Mouse (Mus musculus) ovary, postnatal 36 days (tissue): ENCODE measurements around the gene Tmprss13.

Experiments
- DNase-seq: peaks from one replicate; pipeline ENCODE4 v3.0.0; 2022; ENCODE audit warnings: low spot score, mixed read lengths

Gene Tmprss13

GRCm38 (mm10) chr9:45337406-45337805 lies 18.5 kb downstream of the Tmprss13 start:
- DNase-seq, result no peak

GRCm38 (mm10) chr9:45343066-45343465 lies 24.2 kb downstream of the Tmprss13 start:
- DNase-seq, result no peak

- DNase-seq, result no peak
Observed at GRCm38 (mm10) chr9:45345516-45345915, 26.6 kb downstream of the Tmprss13 start.

GRCm38 (mm10) chr9:45346276-45346675 lies 27.4 kb downstream of the Tmprss13 start:
- no peak for DNase-seq

GRCm38 (mm10) chr9:45348560-45348959 lies 29.7 kb downstream of the Tmprss13 start:
- no peak for DNase-seq

GRCm38 (mm10) chr9:45349181-45349580 lies 30.3 kb downstream of the Tmprss13 start:
- no peak for DNase-seq

GRCm38 (mm10) chr9:45349851-45350250 lies 31.0 kb downstream of the Tmprss13 start:
- no peak for DNase-seq

GRCm38 (mm10) chr9:45355192-45355591 lies 36.3 kb downstream of the Tmprss13 start:
- DNase-seq, result no peak

GRCm38 (mm10) chr9:45358356-45358755 lies 39.5 kb downstream of the Tmprss13 start:
- no peak for DNase-seq

- no peak for DNase-seq
Observed at GRCm38 (mm10) chr9:45362051-45362461, 43.2 kb downstream of the Tmprss13 start.

- DNase-seq, result no peak
Observed at GRCm38 (mm10) chr9:45363639-45364214, 44.8 kb downstream of the Tmprss13 start.

GRCm38 (mm10) chr9:45367716-45368115 lies 48.8 kb downstream of the Tmprss13 start:
- no peak for DNase-seq

- no peak for DNase-seq
Observed at GRCm38 (mm10) chr9:45368341-45368901, 49.5 kb downstream of the Tmprss13 start.

- DNase-seq, result peak; percentile 68
Observed at GRCm38 (mm10) chr9:45370117-45370561, 51.2 kb downstream of the Tmprss13 start, which contains the start of gene Fxyd6. Gene Fxyd6 (plus strand): TSS chr9:45370185.

- no peak for DNase-seq
Observed at GRCm38 (mm10) chr9:45370616-45371336, 51.9 kb downstream of the Tmprss13 start.

GRCm38 (mm10) chr9:45371337-45371707 lies 52.4 kb downstream of the Tmprss13 start:
- DNase-seq, result no peak

GRCm38 (mm10) chr9:45373896-45374295 lies 55.0 kb downstream of the Tmprss13 start:
- no peak for DNase-seq

GRCm38 (mm10) chr9:45374988-45375502 lies 56.1 kb downstream of the Tmprss13 start:
- DNase-seq, result no peak

- DNase-seq, result no peak
Observed at GRCm38 (mm10) chr9:45376427-45376826, 57.5 kb downstream of the Tmprss13 start.

- DNase-seq, result no peak
Observed at GRCm38 (mm10) chr9:45376883-45377282, 58.0 kb downstream of the Tmprss13 start.

- no peak for DNase-seq
Observed at GRCm38 (mm10) chr9:45380411-45381251, 61.7 kb downstream of the Tmprss13 start.

GRCm38 (mm10) chr9:45382336-45382735 lies 63.4 kb downstream of the Tmprss13 start:
- DNase-seq, result peak; percentile 21
